Mouse (Mus musculus) heart, postnatal 14 days (tissue): ENCODE measurements around the gene Il4ra. TPM values are rescaled to one million over a fixed set of nuclear protein-coding genes. Genes with fewer than 3 reads are reported as not detected.

ENCODE experiments used
- DNase-seq, 2 experiments: peaks; one replicate each; pipeline ENCODE4 v3.0.0; 2021 to 2022
- intact Hi-C: fragments of 180-260 bp; cut with DNase I; formaldehyde crosslinking; loops from one replicate; pipeline ENCODE4 v1.15.1; 2025
- total RNA-seq, 2 experiments: library from RNA; stranded (reverse); gene quantifications; 2 replicates each; pipeline ENCODE4 v1.2.3; 2021

Gene Il4ra
- total RNA-seq, 2 experiments from 2014 or later = 20.0 to 20.3 TPM

GRCm38 (mm10) chr7:125618016-125618415, 66.1 kb downstream of the Il4ra start:
- no peak for DNase-seq
- intact Hi-C loops = no loop called here

DNA sequence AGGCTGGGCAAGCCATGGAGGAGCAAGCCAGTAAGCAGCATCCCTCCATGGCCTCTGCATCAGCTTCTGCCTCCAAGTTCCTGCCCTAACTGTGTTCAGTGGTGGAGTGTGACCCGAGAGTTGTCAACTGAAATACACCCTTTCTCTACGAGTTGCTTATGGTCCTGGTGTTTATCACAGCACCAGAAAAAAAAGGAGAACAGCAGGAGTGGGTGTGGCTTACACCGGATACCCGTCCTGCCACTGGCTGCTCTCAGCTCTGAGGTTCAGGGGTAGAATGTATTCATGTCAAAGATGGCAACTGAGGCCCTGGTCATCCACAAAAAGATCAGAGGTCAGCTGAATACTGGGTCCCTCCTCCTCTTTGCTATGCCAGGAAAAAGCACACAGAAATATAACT, 68.2 kb downstream of the Il4ra start:
- no peak for DNase-seq
- intact Hi-C loops = no loop called here

GRCm38 (mm10) chr7:125622741-125623685, 71.1 kb downstream of the Il4ra start:
- no peak for DNase-seq
- intact Hi-C loops = no loop called here

DNA sequence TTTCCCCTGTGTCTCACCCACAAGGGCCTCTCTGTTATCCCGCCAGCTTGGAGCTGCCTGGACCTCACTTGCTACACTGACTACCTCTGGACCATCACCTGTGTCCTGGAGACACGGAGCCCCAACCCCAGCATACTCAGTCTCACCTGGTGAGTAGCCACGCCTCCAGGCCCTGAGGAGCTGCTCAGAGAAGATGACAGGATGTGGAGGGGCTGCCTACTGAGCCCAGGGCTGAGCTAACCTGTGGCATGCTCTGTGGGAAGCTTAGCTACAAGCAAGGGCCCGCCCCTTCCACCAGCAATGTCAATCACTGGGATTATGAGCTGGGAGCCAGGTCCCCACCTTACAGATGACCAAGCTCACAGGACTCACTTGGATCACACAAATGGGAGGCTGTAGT, 73.3 kb downstream of the Il4ra start:
- DNase-seq = no peak
- intact Hi-C loops = no loop called here

DNA sequence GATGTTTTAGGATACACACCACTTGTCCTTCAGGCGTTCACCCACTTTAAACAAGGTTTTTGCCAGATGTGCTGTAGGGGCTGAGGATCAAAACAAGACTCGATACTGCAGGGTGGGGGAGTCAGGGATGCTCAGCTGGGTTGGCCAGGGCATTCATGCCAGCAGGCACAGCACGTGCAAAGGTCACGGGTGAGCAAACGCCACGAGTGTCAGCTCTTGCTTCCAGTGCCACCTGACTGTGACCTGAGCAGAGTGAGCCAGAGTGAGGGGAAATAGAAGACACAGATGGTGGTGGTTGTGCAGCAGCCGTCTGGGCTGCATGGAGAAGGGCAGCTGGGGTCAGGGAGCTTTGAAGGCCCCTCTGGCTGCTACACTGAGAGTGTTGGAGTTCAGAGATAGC, 73.9 kb downstream of the Il4ra start:
- DNase-seq = no peak
- intact Hi-C loops = no loop called here

Other genes with a start within 250 kb of the Il4ra start
- gene Kdm8, start 107.4 kb upstream of the Il4ra start, total RNA-seq = 1 to 10 TPM; 3.1 to 4.1 TPM
- gene Nsmce1, start 60.5 kb upstream of the Il4ra start, total RNA-seq = 10 to 100 TPM; 28.7 to 36.2 TPM
- 1 to 10 TPM in 1 of 2 experiments, under 1 TPM in 1; 0.55 to 3.1 TPM for gene Il21r, start 51.3 kb downstream of the Il4ra start, total RNA-seq
- 10 to 100 TPM; 68.4 to 72.4 TPM for gene Gtf3c1, start 155.7 kb downstream of the Il4ra start, total RNA-seq
- gene D430042O09Rik, start 155.8 kb downstream of the Il4ra start, total RNA-seq = 10 to 100 TPM; 11.7 to 15.2 TPM